Mouse (Mus musculus): ENCODE results near the gene Hoxa4.

Hoxa4 gene

DNA sequence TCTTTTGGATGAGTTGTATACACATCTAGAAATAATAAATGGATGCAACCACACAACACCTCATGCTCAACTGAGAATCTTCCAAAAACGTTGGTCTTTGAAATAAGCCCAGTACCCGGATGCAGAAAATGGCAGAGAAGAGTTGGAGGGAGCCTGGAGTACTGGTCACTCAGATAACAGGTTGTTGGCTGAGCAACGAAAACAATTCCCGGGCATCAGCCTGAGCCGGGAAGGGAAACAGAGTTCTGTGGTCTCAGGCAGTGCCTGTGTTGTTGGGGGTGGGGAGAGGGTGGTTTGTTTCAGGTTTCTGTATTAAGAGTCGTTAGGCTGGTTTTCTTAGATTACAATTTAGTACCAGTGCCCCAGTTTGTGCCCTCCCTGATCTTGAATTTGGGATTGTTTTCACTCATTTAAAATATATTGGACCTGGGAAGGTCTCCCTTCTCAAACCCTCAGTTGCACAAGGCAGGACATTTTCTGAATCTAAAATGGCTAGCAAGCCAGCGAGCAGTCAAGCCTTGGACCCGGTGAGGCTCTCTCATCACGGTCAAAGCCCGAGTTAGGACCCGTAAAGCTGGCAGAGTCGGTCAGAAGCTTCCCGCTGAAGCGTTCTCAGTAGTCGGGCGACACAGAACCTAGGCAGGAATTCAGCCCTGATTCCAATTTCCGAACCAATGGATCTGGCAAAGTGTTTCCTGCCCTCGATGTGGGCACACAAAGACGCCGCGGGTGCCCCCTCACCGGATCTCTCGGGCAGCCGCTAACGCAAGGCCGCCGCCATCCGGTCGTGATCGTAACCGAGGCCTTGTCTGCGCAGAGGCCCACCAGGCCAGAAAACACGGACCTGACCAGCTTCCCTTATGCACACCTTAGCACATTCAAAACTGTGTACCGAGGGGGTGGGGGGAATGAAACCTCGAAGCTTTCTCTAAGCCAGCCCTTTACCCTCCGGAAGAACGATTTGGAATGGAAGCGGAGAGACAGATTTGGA, 37.2 kb upstream of the Hoxa4 start:
- DNase-seq = no peak

DNA sequence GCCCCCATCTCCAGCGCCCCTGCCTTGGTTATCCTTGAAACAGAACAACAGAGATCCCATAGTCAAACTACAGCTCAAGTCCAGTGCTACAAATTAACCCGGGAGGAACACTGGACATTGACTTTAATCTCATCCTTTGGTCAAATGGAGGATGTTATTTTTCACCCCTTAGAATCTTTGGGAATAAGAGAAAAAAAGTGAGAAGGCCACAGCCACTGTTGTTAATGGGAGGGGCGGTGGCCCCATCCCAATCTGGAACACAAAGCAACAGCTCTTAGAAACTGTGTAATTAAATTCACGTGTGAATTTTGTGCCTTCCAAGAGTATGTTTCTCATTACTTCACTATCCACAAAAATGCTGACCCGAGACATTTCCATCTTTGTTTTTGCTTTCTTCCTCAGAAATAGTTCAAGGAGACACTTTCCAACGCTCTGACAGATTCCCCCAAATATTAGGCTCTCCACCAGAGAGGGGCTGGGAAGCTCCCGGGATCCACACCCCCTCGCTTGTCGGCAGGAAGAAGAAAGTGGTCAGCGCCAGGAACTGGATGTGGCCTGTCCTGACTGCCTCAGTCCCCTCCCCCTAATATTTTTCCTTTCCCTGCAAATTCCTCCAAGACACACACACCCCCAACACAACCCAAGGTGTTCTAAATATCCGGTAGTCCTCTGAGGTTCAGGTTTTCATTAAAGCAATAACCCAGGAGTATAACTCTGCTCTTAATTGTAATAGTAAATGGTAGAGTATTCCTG, 36.1 kb upstream of the Hoxa4 start:
- DNase-seq = no peak

DNA sequence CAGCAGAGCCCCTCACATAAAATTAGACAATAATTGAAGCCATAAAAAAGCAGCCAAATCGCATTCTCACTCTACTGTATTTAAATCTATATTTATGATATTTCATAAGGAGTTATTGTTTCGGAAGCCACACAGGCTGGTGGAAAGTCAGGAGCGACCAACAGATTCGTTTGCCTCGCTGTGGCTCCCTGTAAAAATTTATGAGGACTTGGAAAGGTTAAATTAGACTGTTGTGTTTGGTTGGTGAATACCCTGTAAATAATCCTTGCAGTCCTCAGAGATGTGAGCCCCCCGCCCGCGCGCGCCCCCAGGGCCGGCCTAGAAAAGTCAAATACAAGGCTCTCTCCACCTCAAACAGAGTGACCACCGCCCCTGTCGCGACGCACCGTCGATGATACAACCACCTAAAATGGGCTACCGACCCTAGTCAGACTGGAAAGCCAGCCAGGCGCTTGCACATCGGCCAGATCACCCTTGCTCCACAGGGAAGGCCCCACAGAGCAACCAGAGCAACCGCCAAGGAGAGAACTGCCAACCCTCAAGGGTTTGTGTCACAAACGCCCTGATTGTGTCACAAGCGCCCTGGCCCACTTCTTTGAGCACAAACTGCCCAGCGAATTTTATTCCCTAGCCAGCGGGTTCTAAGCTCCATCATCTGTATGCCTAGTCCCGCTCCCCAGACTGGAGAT, 35.2 kb upstream of the Hoxa4 start:
- DNase-seq = no peak

DNA sequence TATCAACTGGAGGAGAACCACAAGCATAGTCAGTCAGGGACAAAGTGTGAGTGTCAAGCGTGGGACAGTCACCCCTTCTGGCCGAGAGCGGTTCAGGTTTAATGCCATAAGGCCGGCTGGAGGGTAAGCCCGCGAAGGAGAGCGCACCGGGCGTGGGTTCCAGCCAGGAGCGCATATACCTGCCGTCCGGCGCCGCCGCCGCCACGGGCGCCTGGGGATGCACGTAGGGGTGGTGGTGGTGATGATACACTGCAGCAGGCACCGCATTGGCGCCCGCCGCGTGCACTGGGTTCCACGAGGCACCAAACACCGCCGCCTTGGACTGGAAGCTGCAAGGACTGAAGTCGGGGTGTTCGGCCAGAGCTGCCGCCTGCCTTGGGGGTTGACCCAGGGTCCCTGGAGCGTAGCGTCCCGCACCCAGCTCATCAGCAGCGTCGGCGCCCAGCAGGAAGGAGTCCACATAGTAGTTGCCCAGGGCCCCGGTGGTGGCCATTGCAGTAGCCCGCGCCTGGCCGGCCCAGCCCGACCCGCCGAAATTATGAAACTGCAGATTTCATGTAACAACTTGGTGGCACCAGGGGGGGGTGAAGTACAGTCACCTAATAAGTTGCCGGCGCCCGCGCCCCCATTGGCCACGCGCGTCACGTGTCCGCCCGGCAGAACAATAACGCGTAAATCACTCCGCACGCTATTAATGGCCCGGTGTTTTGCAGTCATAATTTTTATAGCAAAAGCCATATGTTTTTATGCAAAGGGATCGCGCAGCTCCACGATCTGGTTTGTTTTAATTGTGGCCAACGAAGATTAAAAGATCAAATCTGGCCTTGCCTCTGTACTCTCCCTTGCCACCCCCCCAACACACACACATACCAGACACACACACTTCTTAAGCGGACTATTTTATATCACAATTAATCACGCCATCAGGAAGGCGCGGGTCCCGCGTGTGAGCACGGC, 34.3 kb upstream of the Hoxa4 start:
- no peak for DNase-seq

DNA sequence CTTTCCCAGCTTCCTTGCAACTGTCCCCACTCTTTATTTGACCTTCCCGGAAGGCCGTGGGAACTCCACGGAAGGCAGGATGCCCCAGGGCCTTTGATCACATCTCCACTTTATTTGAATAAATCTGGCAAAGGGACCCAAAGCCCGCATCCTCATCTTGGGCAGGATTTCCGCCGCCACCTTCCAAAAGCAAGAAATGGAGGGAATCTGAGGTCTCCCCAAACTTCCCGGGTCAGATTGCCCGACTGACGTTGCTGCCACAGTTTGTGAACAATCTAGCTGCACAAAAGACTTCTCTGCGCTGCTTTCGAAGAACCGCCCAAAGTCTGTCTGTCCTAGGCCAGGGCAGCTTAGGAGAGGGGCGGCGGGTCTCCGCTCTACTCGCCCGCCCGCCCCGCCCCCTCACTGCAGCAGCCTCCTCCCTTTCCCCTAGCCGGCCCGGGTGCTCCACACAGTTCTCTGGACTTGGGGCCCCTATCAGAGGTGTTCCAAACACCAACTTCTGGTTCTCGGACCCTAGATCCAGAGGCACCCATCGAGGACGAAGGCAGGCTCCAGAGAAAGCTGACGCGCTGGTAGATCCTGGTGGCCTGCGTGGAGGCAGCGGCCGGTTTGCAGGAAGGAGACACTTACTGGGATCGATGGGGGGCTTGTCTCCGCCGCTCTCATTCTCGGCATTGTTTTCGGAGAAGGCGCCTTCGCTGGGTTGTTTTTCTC, 33.5 kb upstream of the Hoxa4 start:
- no peak for DNase-seq

DNA sequence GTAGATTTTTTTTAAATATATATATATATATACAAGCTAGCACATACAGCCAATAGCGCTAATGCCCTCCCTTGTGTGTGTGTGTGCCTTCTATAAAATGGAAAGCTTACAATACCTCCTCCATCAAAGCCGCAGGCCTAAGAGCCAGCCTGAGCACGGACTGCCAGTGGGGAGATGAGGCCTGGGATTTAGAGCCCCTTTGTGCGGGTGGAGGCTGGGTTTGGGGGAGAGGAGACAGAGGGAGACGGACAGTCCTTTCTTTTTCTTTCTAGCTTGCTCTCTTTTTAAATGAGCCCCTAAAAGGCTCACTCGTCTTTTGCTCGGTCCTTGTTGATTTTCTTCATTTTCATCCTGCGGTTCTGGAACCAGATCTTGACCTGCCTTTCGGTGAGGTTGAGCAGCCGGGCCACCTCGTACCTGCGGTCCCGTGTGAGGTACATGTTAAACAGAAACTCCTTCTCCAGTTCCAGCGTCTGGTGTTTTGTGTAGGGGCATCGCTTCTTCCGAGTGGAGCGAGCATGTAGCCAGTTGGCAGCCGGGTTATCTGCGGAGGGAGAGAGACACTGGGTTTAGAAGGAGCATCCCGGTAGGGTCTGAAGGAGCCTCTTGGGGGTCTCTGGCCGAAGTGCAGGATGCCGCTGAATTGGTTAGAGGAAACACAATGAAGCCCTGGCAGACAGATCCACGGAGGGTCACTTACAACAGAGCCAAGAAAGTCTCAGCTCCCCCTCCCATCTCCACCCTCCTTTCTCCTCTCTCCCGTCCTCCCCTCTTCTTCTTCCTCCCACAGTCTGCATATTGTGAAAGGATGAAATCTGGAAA, 32.6 kb upstream of the Hoxa4 start:
- DNase-seq = no peak

DNA sequence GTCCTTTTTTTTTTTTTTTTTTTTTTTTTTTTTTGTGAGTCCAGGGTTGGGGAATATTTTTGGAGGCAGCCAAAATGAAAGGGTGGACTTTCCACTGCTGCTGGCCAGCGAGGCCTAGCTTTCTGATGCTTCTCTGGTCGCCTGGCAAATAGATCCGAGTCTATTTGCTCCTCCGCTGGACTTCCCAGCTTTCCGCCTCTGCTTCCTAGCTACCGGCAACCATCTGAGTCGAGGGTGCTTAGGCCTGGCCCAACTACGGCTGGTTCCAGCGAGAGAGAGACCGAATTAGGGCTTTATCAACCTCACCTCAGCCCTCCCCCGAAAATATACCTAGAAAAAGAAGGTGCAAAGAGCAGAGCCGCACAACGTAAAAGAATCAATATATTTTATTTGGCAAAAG, 31.2 kb upstream of the Hoxa4 start:
- DNase-seq = no peak

DNA sequence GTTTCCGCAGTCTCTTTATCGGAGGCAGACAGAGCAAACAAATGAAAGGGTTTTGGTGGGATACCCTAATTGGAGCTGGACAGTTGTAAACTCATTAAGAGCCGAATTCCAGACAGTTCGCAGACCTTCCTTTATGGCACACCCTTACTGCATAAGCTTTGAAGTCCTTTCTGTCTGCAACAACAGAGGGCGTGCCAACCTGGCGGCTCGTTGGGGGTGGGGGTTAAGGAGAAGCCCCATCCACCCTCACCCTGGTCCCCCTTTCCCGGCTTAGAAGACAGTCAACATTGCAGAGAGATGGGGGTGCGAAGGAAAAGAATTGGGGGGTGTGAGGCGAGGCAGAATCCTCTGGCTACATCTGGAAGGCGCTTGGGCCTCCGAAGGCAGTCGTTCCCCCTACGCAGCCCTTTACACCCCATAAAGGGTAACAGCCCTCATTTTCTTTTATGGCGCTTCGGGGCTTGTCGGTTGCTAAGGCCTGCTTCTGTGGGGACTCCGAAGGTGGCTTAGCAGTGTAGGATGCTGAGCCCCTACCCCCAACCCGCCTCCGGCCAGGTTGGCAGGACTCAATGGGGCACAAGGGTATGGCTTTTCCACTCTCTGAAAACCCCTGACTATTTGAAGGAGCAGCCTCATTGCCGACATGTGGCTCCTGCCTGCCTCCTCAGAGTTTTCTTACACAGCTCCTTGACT, 30.6 kb upstream of the Hoxa4 start:
- no peak for DNase-seq

DNA sequence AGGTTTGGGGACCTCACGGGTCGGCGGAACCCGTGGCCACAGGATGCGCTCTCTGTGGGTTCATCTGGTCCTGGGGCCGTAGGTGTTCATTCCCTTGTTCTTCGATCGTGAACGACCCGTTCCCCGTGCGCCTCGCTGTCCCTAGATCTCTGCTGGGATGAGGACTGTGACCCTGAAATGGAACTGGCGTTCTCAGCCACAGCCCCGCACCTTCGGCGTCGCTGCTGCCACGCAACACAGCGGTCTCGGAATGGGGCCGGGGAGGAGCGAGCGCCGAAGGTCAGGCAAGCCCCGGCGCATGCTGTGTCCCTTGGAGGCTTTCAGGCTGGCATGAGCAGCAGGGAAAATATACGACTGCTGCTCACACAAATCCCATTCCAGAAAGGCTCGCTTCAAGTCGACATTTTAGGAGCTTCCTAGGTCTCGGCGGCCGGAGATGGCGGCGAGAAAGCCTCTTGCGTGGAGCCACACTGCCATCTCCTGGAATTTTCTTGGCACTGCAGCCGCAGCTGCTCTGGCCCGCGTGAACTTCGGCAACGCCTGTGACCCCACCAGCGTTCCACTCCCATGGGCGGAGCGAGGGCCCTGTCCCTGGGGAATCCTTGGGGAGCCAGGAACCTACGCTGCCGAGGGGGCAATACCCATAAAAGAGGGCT, 29.9 kb upstream of the Hoxa4 start, which contains the start of gene Hoxa7:
Hoxa7 (minus strand) TSS at position 518 of the 656 bp plus-strand sequence.
- DNase-seq = peak; percentile 91

DNA sequence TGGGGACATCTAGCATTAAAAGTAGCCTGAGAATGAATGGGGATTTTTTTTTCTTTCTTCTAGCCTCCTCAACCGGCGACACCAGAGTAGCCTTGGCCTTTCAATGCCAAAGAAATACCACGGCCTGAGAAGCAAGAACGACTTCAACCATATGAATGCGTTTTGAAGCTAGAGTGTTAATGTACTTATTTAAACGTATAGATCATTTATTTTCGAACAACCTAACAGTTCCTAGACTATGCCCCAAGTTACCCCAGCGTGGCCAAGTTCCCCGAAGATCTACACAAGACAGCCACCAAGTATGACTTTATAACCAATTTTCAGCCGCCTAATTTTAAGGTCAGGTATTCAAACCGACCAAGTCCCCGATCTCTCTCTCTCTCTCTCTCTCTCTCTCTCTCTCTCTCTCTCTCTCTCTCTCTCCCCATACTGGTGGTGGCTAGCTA, 29.3 kb upstream of the Hoxa4 start:
- no peak for DNase-seq

DNA sequence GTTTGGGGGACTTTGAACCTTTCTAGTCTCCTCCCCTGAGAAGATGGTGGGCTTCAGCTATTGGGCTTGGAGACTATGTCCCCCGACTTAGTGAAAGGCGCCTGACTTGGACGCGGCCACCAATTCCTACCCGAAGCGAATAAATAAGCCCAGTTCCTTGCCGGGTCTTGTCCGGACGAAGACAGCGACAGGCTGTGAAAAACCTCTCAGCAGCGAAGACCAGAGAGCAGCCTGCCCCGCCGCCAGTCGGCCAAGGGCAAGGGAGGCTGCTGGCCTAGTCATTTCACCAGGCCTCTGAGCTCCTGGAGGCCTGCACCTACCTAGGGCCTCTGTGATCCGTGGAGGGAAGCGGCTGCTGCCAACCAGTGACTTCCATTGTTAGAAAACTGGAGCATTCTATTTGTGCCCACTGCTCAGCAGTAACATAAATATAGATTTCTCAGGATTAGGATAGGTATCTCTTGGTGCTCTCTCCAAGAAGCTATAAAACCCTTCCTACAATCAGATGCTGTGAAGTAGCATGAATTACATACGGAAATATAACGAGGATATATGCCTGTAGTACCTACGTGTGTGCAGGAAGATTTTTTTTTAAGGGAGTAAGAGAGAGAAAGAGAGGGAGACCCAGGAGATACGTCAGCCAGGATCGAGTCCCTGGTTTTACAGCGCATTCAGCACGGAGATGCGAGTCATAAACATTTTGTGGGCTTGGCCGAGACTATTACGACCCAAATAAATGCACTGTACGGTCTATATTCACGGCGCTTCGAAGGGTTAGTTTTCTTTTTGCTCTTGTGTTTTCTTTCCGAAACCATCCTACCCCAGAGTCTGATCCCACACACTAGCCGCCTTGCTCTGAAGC, 28.7 kb upstream of the Hoxa4 start:
- DNase-seq = no peak

DNA sequence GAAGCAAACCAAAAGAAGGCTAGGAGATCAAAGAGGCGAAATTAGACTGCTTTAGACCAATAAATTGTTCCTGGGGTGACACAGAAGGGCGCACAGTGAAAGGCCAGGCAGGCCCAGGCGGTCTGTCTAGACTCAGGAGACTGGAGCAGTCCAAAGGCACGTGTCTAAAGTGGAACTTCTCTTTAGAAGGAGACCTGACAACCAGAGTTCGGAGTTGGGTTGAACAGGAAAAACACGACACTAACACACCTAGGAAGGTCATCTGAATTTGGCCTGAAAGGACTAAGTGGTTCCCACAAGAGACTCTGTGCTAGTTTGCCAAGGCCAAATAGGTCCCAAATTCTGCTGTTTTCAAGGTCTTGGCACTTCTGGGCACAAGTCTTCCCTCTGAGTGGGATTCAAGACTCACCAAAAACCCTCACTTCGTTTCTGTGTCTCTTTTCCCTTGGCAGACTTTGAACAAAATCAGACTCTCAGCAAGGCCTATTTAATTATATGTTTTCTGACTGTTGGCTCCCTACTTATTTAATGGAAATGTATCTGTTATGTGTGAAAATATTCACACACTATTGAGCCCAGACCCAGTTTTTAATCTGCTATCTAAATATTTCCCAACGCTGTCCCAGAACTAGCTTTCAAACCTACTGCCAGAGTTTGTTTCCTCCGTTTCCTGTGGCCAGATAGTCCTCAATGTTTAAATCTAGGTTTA, 27.8 kb upstream of the Hoxa4 start:
- DNase-seq = no peak

DNA sequence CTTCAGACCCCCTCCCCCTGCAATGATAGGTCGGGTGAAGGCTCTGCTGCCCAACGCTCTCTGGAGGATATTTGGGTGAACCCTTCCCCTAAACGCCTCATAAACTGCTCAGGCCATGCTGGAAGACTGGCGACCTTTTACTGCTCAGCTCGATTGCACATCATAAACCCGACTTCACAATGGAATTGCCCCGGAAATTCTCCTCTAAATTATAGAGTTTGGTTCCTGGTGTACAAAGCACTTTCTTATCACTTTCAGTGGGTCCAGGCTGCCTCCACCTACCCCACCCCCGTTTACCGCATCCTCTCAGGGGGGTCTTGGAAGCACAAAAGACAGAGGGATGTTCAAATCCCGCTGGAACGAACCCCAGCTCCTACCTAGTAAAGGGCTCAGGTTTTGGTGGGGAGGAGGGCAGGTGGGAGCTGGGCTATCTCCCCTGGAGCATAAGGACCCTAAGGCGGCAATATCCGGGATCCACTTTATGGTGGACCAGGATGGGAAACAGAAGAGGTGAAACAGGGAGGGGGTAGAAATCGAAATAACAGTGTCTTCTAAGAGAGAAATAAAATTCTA, 27.2 kb upstream of the Hoxa4 start:
- no peak for DNase-seq

DNA sequence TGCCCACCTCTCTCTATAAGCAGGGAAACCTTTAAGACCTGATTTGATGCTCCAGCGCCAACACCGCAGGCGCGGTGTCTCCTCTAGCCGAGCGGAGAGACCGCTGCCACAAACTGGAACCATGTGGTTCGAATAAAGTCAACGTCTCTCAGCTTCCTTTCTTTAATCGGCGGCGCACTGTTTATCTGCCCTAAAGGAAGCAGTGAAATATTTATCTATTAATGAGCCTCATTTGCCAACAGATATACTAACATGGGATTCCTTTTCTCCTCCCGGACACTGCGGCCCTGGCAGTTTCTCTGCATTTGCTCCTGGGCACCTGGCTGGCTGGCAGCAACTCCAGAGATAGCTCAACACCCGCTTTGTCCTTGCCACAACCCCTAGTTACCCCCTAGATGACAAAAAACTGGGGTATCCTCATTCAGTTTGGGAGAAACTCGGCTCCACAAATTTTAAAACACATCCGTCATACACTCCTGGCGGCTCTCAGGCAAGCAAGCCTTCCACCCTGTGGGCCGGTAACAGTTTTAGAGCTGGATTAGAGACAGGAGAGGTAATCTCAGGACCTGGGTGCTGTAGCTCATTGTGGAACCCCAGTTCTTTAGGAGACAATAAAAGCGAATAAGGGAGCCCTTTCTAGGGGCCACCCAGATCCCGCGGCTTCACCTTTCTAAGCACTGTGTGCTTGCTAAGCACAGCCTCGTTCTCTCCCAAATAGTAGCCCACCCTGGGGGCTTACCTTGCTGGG, 26.5 kb upstream of the Hoxa4 start:
- DNase-seq = peak; percentile 30

DNA sequence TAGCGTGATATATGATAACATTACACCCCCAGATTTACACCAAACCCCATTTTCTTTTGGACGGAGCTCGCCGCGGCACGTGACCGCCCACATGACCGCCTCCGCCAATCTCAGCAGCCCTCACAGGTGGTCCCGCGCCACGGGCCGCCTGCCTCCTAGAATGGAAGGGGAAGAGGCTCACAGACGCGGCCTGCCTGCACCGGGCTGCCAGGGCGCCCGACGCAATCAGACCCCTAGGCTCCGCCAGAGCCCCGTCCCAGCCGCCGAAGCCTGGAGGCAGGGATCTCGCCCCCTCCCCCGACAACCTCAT, 25.9 kb upstream of the Hoxa4 start:
- DNase-seq = no peak

DNA sequence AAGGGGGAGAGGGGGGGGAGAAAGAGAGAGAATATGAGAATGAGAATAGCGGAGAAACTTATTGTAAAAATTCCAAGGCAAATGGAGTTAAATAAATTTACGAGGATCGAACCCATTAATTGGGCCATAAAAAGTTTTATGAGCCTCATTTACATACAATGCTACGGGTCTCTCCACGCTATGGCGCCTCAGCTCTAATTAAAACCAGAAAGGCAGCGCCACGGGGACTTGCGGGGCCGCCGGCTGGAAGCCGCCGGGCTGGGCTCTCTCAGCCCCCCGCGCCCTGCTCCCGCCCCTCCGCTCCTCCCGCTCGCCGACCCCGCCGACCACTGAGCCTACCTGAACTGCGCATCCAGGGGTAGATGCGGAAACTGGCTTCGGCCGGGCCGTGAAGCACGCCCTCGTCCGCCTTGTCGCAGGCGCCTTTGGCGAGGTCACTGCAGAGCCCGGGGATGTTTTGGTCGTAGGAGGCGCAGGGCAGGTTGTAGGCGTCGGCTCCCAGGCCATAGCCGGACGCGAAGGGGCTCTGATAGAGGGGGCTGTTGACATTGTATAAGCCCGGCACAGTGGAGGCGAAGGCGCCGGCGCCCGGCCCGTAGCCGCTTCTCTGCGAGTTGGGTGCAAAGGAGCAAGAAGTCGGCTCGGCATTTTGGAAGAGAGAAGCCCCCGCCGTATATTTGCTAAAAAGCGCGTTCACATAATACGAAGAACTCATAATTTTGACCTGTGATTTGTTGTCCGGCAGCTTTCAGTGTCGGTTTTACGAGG, 25.3 kb upstream of the Hoxa4 start:
- no peak for DNase-seq

Data from retina, postnatal 1 day (tissue).